Mouse (Mus musculus) WW6 (cell line): Measurements from ENCODE around the gene Dock8.

Experiments
- DNase-seq: peaks from one replicate; pipeline ENCODE4 v3.0.0-alpha.2; 2013; ENCODE audit warnings: low read depth, low spot score

Dock8 gene

DNA sequence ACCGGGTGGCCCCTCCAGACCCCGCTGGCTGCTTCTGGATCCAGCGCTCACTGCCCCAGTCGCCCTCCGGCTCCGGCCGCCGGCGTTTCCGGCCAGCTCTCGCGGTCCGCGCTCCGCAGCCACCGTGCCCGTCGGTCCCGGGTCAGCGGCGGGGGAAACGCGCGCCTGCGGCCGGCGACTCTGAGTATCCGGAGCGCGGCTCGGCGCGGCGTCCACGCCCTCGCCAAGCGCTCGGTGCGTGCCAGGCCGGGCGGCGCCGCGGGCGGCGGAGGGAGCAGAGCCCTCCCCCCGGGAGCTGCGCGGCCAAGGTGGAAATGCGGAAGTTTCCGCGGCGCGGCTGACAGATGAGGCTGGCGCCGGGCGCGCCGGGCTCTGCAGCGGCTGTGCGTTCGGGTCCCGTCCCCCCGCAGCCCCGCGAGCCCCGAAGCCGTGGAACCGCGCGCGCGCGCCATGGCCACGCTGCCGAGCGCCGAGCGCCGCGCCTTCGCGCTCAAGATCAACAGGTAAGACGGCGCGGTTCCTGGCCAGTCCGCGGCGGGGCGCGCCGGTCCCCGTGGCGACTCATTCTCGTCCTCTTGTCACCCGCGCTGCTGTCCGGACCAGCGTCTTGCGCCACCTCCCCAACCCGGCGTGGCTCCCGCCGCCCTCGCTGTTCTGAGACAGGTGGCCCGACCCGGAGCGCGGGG, at the start of gene Dock8:
Gene Dock8 (plus strand): TSS at position 334 of the 686 bp plus-strand sequence.
- DNase-seq = peak; percentile 34

DNA sequence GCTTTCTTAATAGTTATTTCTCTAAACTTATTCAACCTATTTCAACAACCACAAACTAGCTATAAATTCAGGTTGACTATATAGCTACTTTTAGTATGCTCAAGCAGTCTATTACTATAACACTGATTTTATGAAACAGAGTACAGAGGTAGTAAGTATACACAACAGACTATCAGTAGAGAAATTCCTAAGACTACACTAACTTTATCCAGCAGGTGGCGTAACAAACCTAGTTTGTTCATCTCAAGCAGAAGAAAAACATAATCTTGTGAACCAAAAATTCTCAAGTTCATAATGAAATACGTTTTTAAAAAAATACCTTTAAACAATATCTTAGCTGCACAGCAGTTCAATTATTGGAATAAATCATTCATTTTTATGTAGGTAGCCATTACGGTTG, 40.8 kb upstream of the Dock8 start:
- no peak for DNase-seq

GRCm38 (mm10) chr19:24961172-24961962, 38.0 kb upstream of the Dock8 start, which contains the start of gene Cbwd1:
TSS of gene Cbwd1 (minus strand) at chr19:24961610.
- DNase-seq = peak; percentile 97

DNA sequence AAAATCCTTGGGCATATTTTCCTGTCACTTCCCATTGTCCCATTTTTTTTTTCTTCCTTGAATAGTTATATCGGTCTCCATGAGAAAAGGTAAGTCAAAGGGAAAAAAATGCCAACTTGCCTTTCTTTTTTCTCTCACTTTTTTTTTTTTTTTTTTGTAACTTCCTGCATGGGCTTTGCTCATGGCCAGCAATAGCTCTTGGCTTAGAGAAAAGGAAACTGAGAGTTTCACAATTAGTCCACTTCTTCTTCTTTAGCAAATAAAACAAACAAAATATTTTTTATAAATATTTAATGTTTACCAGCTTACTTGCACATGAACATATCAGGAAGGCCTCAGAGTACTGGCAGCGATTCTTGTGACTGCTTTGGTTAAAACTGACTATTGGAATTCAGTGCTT, 33.1 kb upstream of the Dock8 start:
- no peak for DNase-seq

DNA sequence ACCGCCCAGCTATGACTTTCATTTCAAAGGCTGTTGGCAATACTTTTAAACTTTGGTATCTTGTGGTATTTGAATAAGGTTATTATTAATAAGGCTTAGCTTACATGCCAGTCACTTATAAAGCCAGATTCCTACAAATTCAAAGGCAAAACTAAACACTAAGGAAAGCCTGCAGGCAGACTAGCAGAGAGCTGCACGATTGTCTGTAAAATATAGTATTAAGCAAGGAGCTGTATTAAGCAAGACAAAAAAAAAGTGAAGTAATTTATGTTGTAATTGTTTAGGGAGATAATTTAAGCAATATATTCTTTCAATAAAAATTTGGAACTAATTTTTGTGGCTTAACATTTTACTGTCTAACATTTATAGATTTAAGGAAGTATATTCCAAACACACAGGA, 32.4 kb upstream of the Dock8 start:
- no peak for DNase-seq

DNA sequence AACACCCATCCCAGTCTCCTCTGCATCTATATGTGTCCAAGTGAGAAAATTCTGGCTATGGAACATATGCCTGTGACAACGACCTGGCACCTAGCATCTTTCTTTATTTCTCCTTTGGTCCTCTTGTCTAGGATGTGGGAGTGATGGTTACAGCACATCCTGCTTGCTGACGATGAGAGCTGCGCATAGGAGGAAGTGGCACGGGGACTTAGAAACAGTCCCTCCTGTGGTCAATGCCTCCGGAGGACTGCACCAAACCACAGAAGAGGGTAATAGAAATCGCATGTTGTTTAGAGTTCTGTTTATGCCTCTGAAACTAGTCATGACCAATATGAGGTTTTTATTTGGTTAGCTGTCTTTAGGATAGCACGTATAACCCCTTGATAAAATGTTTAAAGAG, 28.0 kb upstream of the Dock8 start:
- no peak for DNase-seq

- no peak for DNase-seq
These were observed 26.5 kb upstream of the Dock8 start for GRCm38 (mm10) chr19:24972701-24973390.

DNA sequence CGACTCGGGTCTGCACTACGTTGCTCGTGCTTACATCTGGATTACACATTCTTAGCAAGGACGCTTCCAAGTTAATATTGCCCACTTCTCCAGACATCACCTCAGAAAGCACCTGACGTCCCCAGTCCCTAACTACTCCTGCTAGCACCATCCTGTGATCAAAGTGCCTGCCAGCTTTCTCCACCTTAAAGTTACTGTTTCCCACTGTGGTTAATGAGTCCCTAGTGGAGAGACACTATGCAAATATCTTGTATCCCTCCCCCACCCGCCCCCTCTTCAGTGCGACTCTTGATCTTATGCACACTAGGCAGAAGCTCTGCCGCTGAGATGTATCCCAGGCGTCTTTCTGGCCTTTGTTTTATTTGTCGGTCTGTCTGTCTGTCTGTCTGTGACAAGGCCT, 21.3 kb upstream of the Dock8 start:
- DNase-seq = no peak

GRCm38 (mm10) chr19:24978852-24979842, 20.2 kb upstream of the Dock8 start:
- no peak for DNase-seq

GRCm38 (mm10) chr19:24981294-24981693, 18.0 kb upstream of the Dock8 start:
- DNase-seq = no peak

DNA sequence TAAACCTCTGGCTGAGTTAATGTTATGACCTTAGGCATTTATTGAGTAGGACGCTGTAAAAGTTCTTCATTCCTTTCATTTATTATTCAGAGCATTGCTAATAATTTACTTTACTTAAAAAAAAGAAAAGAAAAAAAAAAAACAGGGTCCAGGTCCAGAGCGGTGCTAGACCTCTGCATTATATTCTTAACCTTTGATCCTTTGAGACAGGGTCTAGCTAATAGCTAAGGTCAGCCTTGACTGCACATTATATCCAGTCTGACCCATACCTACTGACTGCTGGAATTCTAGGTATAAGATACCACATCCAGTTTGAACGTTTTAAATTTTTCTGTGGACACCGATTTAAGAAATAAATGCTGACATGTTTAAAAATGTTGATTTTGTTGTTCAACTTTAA, 16.3 kb upstream of the Dock8 start:
- no peak for DNase-seq

DNA sequence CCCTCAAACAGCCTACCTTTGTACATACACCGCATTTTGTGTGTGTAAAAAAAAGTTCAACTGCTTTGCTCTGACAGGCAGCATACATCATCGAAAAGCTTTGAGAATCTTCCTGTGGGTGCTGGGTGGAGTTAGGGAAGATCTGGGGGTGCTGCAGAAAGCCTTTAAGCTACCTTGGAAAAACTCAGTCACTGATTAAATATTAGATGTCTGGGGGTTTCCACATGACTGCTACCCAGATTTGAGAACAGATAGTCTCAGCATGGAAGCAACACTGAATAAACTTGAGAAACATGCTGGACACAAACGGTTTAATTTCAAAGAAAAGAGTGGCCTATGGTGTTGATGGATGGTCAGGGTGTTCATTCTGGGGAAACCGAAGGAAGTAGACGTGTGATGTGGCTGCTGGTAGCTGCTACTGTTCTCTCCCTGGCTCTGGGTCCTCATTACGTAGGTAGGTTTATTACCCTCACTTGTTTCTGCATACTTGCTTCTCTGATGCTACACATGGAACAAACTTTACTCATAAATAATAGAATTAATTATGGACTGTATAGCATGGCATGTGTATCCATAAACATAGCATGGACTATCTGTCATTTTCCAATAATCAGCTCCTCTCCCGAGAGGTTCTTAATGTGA, 15.4 kb upstream of the Dock8 start:
- DNase-seq = no peak

DNA sequence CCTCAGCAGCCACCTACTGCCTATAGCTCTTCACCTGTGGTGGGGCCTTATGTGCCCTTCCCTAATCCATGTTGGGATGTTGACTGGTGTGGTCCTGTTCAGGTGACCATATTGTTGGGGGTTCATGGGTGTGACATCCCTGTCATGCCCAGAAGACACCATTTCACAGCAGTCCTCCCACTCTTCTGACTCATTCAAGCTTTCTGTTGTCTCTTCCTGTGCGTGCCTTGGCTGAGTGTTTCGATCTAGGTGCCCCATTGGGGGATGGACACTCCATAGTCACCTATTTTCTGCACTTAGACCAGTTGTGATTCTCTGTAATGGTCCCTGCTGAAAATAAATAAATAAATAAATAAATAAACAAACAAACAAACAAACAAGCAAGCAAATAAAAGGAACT, 14.3 kb upstream of the Dock8 start:
- DNase-seq = no peak

DNA sequence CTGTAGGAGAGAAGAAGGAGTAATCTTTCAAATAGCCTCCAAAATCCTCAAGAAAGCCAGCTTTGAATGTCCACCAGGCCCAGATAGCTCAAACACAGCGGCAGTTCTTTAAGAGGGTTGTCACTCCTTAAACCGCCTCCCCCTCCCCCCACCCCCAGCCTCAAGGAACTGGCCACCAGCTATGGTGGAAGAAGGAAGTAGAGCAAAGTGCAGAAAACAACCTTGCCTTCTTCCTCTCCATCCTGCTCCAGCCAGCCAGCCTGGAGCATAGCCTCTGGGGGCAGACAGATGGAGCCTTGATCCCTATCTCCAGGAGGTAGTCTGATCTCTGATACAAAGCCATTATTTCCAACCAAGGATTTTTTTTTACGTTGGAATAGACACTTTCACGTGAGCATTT, 12.0 kb upstream of the Dock8 start:
- no peak for DNase-seq

DNA sequence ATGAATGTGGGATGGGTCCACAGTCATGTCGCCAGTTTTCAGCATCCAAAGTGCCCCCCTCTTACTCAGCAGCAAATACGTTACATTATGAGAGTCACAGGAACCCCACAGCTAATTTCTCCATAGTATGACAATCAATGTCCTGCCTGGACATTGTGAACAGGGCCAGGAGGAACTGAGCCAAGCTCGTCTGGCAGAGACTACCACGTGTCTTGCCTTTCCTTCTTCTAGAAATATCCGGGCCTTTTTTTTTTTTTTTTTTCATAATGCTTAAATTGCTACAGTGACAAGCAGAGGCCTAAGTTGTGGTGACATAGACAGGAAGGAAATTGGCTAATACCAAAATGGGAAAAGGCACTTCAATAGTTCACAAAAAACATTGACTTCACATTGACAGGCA, 10.5 kb upstream of the Dock8 start:
- no peak for DNase-seq

- no peak for DNase-seq
These were observed 9.1 kb upstream of the Dock8 start for GRCm38 (mm10) chr19:24990138-24990822.

DNA sequence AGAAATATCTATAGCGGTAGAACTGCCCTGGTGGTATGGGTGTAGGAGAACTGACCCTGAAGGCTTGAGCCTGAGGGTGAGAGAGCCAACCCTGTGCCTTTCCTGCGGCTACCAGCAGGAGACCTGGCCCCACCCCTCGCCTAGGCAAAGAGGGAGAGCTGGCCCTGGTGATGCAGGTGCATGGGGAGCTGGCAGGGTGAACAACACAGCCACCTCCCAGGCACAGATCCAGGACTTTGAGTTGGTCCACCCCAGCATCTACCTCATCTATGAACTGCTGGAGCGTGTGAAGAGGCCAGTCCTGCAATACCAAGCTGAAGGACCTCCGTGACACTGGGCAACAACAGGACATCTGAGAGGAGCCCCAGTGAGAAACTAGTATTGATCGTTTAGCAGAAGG, 5.8 kb upstream of the Dock8 start:
- no peak for DNase-seq

DNA sequence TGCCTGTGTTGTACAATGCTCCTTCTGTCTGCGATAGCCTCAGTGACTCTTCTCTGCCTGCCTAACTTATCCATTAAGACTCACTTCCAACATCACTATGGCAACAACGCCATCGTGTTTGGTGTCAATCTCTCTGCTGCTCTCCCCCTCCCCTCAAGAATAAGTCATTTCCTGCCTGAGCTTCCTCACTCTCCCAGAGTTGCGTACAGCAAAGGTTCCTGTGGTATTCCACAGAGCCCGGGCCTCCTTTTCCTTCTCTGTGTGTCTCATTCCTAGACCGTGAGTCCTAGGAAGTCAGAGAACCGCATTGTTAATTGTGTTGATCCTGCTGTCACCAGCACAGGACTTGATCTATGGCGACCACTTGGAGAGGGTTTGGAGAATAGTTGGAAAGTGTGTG, 4.4 kb upstream of the Dock8 start:
- DNase-seq = no peak

GRCm38 (mm10) chr19:24996815-24997704, 2.3 kb upstream of the Dock8 start:
- DNase-seq = no peak
